Mouse (Mus musculus) liver, postnatal 0 days (tissue): ENCODE measurements around the gene Elovl4. TPM values are rescaled to one million over a fixed set of nuclear protein-coding genes. Genes with fewer than 3 reads are reported as not detected.

Experiments
- ATAC-seq: fragments of 200-750 bp; cut with Nextera tagmentation; 2 replicates; pipeline ENCODE4 v1.8.0; 2017; ENCODE audit warnings: mild to moderate bottlenecking, moderate library complexity
- DNase-seq: peaks from one replicate; pipeline ENCODE4 v3.0.0-alpha.2; 2016
- H3K27ac ChIP-seq: fragments of 300-500 bp; sonication (generic); 2 replicates; pipeline ENCODE4 v1.5.1; 2014; ENCODE audit warnings: antibody characterized with exemption, moderate library complexity, mild to moderate bottlenecking, low read depth
- H3K27me3 ChIP-seq: fragments of 300-500 bp; sonication (generic); 2 replicates; pipeline ENCODE4 v1.6.1; 2014; ENCODE audit warnings: low read length, control low read depth, mixed read lengths; ENCODE audit not compliant: insufficient read depth
- H3K36me3 ChIP-seq: fragments of 300-500 bp; sonication (generic); replicated peaks from 2 replicates; pipeline ENCODE4 v1.6.1; 2014; ENCODE audit warnings: mild to moderate bottlenecking, control low read depth, low read length, moderate library complexity, mixed read lengths; ENCODE audit not compliant: insufficient read depth
- H3K4me1 ChIP-seq: fragments of 300-500 bp; sonication (generic); 2 replicates; pipeline ENCODE4 v1.6.1; 2014; ENCODE audit warnings: antibody characterized with exemption, mild to moderate bottlenecking, control low read depth; ENCODE audit not compliant: insufficient read depth
- H3K4me2 ChIP-seq: fragments of 300-500 bp; sonication (generic); 2 replicates; pipeline ENCODE4 v1.6.1; 2014; ENCODE audit warnings: low read depth, mild to moderate bottlenecking, low read length, moderate library complexity, mixed read lengths
- H3K4me3 ChIP-seq: fragments of 300-500 bp; sonication (generic); 2 replicates; pipeline ENCODE4 v1.5.1; 2014; ENCODE audit warnings: low read depth, low read length
- H3K9ac ChIP-seq: fragments of 300-500 bp; sonication (generic); replicated peaks from 2 replicates; pipeline ENCODE4 v1.6.1; 2014; ENCODE audit warnings: mild to moderate bottlenecking, moderate library complexity
- H3K9me3 ChIP-seq: fragments of 300-500 bp; sonication (generic); 2 replicates; pipeline ENCODE4 v1.6.1; 2016; ENCODE audit warnings: mild to moderate bottlenecking, control low read depth, low read length, mixed read lengths
- CTCF ChIP-seq: sonication (generic); IDR thresholded peaks from 2 replicates; pipeline ENCODE4 v1.5.1; 2016; ENCODE audit warnings: antibody characterized with exemption, low read depth
- EP300 ChIP-seq: IDR thresholded peaks from 2 replicates; pipeline ENCODE4 v1.6.1; 2016; ENCODE audit warnings: antibody characterized with exemption, low read depth, mild to moderate bottlenecking
- WGBS: fragments of 180-500 bp; shearing (Covaris S2); extraction: QIAGEN DNeasy Blood & Tissue Kit; methylation state at CpG from one replicate; pipeline ENCODE4 v1.1.7; 2014; ENCODE audit not compliant: insufficient replicate concordance; 5-methylcytosine and 5-hydroxymethylcytosine counted together
- polyA plus RNA-seq: library from polyadenylated mRNA; unstranded; fragments of >200 nt; fragmentation: Nextera tagmentation; extraction: Ambion mirVana; gene quantifications from 2 replicates; pipeline ENCODE4 v1.2.1, GENCODE M21; 2015

Gene Elovl4
- polyA plus RNA-seq, 1 experiment from 2014 or later, result 0.04 TPM

DNA sequence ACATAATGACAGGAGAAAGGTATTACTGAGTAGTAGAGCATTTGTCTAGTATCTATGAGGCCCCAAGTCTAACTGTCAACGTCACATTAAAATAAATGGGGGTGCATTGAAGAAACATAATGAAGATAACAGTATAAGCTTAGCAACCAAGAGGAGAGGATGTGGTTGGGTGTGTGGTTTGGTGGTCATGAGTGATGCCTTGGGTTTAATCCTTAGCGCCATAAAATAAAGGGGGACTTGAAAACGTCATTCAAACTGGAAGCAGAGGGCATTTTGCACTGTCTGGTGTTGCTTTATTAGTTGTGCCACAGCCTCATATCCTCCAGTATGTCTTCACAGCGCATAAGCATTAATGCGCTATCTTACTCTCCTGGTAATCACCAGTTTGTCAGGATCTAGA lies 23.8 kb upstream of the Elovl4 start:
- H3K9ac ChIP-seq, result no peak overlapping the region
- no peak overlapping the region for H3K27ac ChIP-seq
- H3K36me3 ChIP-seq, result no peaks in the 10 kb centered on the region
- H3K27me3 ChIP-seq, result no peaks in the 10 kb centered on the region
- no peak overlapping the region for H3K4me3 ChIP-seq
- TF ChIP-seq EP300 (no peak), CTCF (no peak)
- DNase-seq, result no peak
- H3K9me3 ChIP-seq, result no peaks in the 10 kb centered on the region
- 57% methylated on average over 5 of the region's 5 CpGs for WGBS
- ATAC-seq, result no peak
- no peak overlapping the region for H3K4me2 ChIP-seq
- peaks cover 3% of the 10 kb centered on the region; the same call in 1 of the 2 replicates for H3K4me1 ChIP-seq

DNA sequence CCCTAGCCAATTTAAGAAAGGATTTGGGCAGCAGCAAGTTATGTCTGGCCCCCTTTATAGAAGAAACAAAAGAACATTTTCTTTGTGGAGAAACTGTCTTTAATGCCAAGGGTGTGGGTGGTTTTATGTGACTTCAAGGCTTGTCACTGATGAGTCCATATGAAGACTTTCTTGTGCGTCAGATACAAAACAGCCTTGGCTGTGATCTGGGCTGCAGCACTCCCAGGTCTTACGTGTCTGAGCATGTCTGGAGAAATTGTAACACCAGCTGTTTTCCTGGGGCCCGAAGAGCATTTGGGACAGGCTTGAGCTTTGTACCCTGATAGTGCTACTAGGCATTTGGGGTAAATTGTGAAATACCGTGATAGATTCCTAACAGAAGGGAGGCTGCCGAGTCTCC lies 16.8 kb upstream of the Elovl4 start:
- no peak for TF ChIP-seq CTCF
- TF ChIP-seq EP300, result no peak
- H3K4me2 ChIP-seq, result no peak overlapping the region
- no peaks in the 10 kb centered on the region for H3K36me3 ChIP-seq
- H3K27ac ChIP-seq, result no peak overlapping the region
- H3K27me3 ChIP-seq, result no peaks in the 10 kb centered on the region
- no peaks in the 10 kb centered on the region for H3K9me3 ChIP-seq
- H3K9ac ChIP-seq, result no peak overlapping the region
- H3K4me1 ChIP-seq, result no peaks in the 10 kb centered on the region
- 49% methylated on average over 5 of the region's 5 CpGs for WGBS
- no peak for ATAC-seq
- no peak overlapping the region for H3K4me3 ChIP-seq
- DNase-seq, result no peak

DNA sequence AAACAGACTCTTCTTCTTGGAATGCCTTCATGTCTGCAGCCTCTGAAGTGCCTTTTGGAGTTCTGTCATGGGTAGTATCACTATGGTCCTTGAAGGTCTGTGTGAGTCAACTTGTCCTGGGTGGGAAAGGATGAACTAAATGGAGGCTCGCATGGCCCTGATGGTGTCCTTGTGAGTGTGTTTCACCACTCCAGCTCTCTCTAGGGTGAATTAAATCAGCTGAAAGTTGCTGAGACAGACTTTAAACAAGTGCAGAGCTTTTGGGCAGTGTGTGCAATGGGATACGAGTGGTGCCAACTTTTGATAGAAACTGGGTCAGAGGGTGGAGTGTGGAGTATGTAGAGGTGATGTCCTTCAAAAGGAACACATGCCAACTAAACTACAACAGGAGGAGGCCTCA lies 14.9 kb upstream of the Elovl4 start:
- H3K4me3 ChIP-seq, result no peak overlapping the region
- H3K4me2 ChIP-seq, result no peak overlapping the region
- DNase-seq, result no peak
- H3K9me3 ChIP-seq, result no peaks in the 10 kb centered on the region
- H3K4me1 ChIP-seq, result no peaks in the 10 kb centered on the region
- TF ChIP-seq EP300 (no peak), CTCF (no peak)
- no peaks in the 10 kb centered on the region for H3K27me3 ChIP-seq
- no peak overlapping the region for H3K9ac ChIP-seq
- no peak overlapping the region for H3K27ac ChIP-seq
- ATAC-seq, result no peak
- 71% methylated on average over 2 of the region's 2 CpGs for WGBS
- H3K36me3 ChIP-seq, result no peaks in the 10 kb centered on the region

DNA sequence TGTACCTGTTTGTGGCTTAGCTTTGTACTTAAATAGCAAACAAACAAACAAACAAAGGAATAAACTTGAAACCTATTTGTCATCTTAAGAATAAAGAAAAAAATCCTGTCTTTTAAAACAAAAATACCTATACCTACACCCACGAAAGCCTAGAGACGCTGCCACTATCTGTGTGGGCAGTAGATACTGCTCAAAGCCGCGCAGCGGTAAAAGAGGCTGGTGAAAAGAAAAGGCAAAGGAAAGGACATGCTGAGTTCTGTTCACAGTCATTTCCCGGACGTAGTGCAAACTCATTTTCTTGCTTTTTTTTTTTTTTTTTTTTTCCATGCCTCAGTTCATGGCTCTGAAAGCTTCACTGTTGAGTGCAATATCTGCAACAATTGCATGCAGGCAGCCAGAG lies 13.1 kb upstream of the Elovl4 start:
- no peaks in the 10 kb centered on the region for H3K4me1 ChIP-seq
- no peaks in the 10 kb centered on the region for H3K27me3 ChIP-seq
- H3K9me3 ChIP-seq, result no peaks in the 10 kb centered on the region
- 72% methylated on average over 7 of the region's 7 CpGs for WGBS
- no peak for ATAC-seq
- H3K36me3 ChIP-seq, result no peaks in the 10 kb centered on the region
- H3K4me3 ChIP-seq, result no peak overlapping the region
- H3K9ac ChIP-seq, result no peak overlapping the region
- H3K27ac ChIP-seq, result no peak overlapping the region
- H3K4me2 ChIP-seq, result no peak overlapping the region
- no peak for DNase-seq
- no peak for TF ChIP-seq CTCF
- no peak for TF ChIP-seq EP300

DNA sequence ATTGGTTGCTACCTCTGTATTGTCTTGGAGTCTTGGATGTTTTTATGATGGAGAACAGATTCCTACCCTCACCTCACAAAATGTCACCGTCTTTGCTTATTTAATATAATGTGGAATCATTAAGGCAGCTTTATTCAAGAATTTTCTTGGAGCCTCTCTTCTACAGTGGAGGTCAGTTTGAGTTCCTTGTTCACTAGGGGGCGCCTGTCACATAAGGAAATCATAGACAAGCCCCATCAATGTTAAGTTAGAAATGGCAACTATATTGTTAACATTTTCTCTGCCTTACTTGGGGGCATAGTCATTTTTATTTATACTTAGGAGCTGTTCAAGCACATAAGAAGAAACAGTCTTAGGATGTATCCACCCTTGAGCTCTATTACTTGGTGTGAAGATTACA lies 1.5 kb upstream of the Elovl4 start:
- peaks cover 41% of the 10 kb centered on the region for H3K27me3 ChIP-seq
- H3K4me2 ChIP-seq, result no peak overlapping the region
- H3K9ac ChIP-seq, result no peak overlapping the region
- H3K36me3 ChIP-seq, result no peaks in the 10 kb centered on the region
- no peak overlapping the region for H3K4me3 ChIP-seq
- WGBS, result 3% methylated on average over 2 of the region's 2 CpGs
- H3K4me1 ChIP-seq, result peaks cover 10% of the 10 kb centered on the region
- TF ChIP-seq CTCF, result peak; percentile 71
- TF ChIP-seq EP300, result no peak
- DNase-seq (peak; percentile 44), ATAC-seq (no peak)
- no peak overlapping the region for H3K27ac ChIP-seq
- H3K9me3 ChIP-seq, result no peaks in the 10 kb centered on the region

DNA sequence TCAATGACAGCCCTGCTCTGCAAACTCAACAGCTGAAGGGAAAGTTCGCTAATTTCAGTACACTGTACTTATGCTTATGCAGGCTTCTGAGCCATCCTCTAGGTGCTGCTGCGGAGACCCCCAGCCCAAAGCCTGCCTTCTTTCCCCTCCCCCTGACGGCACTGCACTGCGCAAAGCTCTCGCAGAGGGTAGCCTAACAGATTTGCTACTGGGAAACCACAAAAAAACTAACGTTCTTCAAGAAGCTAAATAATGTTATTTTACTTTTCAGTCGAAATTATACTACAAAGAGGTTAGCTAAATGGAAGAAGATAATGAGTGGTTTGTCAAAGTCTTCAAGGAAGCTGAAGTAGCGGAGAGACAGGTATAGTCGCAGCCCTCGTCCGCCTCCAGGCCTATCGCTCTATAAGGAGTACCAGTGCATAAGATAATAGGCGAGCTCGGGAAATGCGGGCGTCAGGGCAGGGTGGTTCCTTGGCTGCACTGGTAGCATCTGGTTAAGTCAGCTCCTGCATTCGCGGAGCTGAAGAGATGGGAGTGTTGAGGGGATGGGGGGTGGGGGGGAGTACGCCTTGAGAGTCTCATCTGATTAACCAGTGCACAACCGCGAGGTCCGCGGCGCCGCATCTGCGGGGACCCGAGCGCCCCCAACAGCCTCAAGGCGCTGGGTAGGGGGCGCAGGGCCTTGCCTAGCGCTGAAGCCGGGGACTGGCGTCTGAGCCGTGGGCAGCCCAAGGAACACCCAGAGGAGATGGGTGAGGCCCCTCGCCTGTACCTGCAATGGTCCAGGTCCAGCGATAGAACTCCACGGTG lies 707 bp downstream of the Elovl4 start:
- Histone ChIP-seq H3K27me3 (peaks cover 41% of the 10 kb centered on the region), H3K36me3 (no peaks in the 10 kb centered on the region), H3K4me2 (peak overlapping the region; percentile 71), H3K9me3 (no peaks in the 10 kb centered on the region), H3K9ac (no peak overlapping the region), H3K4me1 (peaks cover 10% of the 10 kb centered on the region), H3K27ac (no peak overlapping the region), H3K4me3 (peak overlapping the region; percentile 52)
- no peak for ATAC-seq
- no peak for DNase-seq
- 2% methylated on average over 37 of the region's 37 CpGs for WGBS
- TF ChIP-seq EP300, result no peak

DNA sequence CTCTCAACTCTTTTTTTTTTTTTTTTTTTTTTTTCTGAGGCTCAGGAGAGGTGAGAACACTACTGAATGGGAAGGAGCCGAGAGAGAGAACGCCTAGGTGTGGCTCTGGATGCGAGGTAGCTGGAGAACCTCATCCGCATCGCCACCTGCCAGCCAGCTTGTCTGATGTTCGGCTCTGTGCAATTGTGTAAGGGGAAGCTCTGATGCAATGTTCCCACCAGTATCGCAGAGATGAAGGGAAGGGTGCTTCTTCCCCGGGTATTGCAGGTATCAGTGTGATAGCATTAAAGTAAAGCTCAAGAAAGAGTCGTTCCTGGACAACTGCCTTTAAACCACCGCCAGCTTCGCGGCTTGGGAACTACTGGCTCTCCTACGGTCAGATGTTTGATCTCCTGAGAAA lies 1.7 kb downstream of the Elovl4 start:
- DNase-seq, result no peak
- WGBS, result 48% methylated on average over 13 of the region's 13 CpGs
- H3K36me3 ChIP-seq, result no peaks in the 10 kb centered on the region
- no peak overlapping the region for H3K4me3 ChIP-seq
- H3K4me2 ChIP-seq, result no peak overlapping the region
- H3K4me1 ChIP-seq, result peaks cover 10% of the 10 kb centered on the region
- TF ChIP-seq EP300, result no peak
- TF ChIP-seq CTCF, result no peak
- no peak overlapping the region for H3K27ac ChIP-seq
- H3K9ac ChIP-seq, result no peak overlapping the region
- H3K27me3 ChIP-seq, result peaks cover 41% of the 10 kb centered on the region
- no peaks in the 10 kb centered on the region for H3K9me3 ChIP-seq
- ATAC-seq, result no peak
